Mouse (Mus musculus) activated CD4-positive, CD25-positive, alpha-beta regulatory T cell, adult 4 months (primary cell): ENCODE data around the gene Adam11. TPM values are rescaled to one million over a fixed set of nuclear protein-coding genes. Genes with fewer than 3 reads are reported as not detected.

Experiments
- ATAC-seq: one replicate; pipeline ENCODE4 v1.8.0; 2017
- polyA plus RNA-seq, 2 experiments: library from polyadenylated mRNA; unstranded; fragments of 100-300 nt; shearing (Covaris generic); gene quantifications; one replicate each; pipeline ENCODE4 v1.2.1; 2017

Gene Adam11
- polyA plus RNA-seq, 2 experiments from 2014 or later, result not detected

- ATAC-seq, result no peak
Observed at GRCm38 (mm10) chr11:102753591-102754324, 7.5 kb upstream of the Adam11 start.

- ATAC-seq, result no peak
Observed at GRCm38 (mm10) chr11:102754416-102754815, 6.8 kb upstream of the Adam11 start.

- ATAC-seq, result no peak
Observed at GRCm38 (mm10) chr11:102755391-102755790, 5.8 kb upstream of the Adam11 start.

GRCm38 (mm10) chr11:102758977-102759376 lies 2.3 kb upstream of the Adam11 start:
- ATAC-seq, result no peak

- ATAC-seq, result no peak
Observed at GRCm38 (mm10) chr11:102760805-102761308, 382 bp upstream of the Adam11 start.

DNA sequence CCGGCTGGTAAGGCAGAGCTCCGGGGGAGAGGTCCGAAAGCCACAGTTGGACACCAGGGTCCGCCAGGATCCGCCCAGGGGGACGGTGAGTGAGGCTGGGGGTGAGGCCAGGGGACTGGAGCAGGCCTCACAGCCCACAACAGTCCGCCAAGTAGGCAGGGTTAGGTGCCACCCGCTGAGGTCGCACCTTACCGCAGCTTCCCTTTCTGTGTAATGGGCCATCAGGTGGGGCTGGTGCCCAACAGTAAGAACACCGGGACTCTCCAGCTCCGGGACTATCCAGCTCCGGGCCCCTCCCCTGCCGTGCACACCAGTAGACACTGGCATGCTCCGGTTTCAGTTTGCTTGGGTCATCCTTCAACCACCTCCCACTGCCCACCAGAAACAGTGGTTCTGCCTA lies 1.0 kb downstream of the Adam11 start:
- ATAC-seq, result no peak

GRCm38 (mm10) chr11:102763009-102763767 lies 1.9 kb downstream of the Adam11 start:
- no peak for ATAC-seq

GRCm38 (mm10) chr11:102765416-102765815 lies 4.2 kb downstream of the Adam11 start:
- no peak for ATAC-seq

DNA sequence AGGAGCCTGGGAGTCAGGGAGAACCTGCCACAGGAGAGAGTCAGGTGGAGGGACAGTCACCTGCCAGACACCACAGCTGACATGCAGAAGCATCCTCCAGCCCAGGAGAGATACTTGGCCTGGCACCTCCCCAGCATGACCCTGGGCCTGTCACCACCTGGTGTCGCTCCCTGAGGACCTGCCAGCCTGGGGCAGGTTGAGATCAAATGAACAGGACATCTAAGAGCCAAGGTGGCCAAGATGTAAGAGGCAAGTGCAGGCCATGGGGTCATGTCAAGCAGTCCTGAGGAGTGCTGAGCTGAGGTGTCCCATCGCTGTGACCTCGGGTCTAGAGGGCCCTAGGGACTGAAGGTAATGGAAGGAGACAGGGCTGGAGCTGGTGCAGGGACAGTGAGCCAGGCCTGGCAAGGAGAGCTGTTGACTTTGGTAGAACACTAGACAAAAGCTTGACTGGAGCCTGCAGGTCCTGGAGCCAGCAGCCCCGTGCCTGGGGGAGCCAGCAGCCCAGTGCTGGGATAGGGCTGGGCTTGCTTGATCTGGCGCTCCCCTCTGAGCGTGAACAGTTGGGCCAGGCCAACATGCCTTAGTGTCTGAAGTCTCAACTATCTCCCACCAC lies 5.9 kb downstream of the Adam11 start:
- ATAC-seq, result no peak

DNA sequence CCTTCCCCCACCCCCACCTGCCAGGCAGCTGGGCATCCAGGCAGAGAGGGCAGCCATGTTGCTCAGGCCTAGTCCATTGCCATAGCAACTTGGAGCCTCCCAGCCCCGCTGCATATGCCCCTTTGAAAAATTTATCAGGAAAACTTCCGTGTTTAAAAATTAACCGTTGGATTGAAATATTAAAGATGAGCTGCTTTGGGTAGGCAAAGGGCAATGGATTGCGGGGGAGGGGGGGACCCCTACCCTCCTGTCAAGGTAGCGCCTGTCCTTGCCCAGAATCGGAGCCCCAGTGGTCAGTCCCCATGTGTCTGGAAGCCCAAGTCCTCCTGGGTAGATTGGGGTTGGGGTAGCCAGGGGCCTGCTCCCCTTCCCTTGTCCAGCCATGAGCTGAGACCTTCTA lies 7.9 kb downstream of the Adam11 start:
- ATAC-seq, result no peak

DNA sequence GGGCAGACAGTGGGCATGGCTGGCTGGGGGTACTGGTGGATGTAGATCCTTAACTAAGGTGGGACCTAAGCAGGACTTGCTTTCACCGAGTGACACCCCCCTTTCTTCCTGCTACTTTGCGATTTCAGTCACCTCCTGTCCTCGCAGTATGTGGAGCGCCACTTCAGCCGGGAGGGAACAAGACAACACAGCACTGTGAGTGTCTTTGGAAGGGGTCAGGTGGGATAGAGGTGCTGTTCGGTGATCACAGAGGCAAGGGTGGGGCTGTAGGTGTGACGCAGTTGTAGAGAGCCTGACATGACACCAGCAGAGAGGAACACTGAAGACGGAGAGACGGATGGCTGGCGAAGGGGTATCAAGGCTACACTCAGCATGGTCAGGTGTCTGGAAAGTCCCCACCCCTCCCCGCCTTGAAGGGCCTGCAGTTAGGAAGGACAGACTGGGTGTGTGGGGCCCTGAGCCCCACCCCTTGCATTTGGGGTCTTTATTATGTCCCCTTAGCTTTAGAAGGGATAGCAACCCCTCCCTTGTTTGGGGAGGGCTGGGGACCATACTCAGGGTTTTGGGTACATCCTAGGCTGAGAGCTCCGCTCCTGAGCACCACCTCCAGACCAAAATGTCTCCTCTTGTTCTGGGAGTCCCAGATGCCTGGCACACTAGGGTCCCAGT lies 8.9 kb downstream of the Adam11 start:
- no peak for ATAC-seq

DNA sequence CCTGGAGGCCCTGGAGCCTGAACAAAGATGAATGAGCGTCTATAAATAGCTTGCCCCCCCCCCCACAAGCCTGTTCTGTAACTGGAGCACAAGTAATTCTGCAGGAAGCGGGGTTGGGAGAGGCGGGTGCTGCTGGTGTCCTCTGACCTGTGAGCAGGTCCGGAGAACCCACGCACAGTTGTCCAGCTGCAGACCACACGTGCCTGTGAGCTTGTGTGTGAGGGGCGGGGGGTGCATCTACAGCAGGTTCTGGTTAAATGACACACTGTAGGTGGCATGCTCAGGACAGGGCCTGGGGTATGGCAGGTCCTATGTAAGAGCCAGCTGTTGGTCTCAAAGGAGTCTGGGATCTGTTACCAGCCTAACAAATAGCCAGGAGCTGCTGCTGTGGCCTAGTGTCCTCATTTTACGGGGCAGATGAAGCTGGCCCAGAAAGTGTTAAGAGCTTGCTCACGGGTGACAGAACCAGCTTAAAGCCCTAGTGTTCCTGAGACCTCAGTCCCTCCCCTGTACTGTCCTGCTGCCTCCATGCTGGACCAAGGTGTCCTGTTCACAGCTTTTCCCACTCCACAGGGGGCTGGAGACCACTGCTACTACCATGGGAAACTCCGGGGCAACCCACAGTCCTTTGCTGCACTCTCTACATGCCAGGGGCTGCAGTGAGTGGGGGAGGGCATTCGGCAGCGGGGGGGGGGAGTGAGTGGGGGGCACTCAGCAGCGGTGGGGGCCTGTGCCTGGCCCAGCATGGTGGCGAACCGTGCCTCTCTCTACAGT lies 9.6 kb downstream of the Adam11 start:
- no peak for ATAC-seq

DNA sequence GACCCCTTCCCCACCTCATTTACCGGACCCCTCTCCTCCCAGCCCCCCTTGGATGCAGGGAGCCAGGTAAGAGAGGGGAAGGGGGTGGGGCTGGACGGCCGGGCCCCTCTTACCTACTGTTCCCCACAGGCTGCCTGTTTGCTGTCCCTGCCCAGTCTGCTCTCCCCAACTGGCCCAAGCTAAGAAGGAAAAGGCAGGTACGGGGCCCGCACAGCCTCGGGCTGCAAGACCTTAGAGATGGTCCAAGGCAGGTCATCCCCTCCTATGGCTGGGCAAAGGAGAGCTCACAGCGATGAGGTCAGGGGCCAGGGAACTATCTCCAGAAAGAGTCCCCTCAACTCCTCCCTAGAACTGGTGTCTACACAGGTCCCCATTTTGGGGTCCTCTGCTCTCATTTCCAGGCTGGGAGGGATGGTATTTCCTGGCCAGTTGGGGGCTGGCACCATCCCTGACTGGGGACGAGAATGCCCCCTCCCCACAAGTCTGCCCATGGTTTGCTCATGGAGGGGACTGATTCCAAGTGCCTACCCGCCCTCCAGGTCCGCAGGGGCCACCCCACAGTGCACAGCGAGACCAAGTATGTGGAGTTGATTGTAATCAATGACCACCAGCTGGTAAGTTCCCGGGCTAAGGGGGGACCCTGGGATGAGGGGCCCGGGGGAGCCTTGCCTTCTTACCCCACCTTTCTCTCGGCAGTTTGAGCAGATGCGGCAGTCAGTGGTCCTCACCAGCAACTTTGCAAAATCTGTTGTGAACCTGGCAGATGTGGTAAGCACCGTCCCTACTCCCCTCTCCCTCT lies 10.9 kb downstream of the Adam11 start:
- no peak for ATAC-seq

GRCm38 (mm10) chr11:102772771-102773700 lies 11.8 kb downstream of the Adam11 start:
- no peak for ATAC-seq

DNA sequence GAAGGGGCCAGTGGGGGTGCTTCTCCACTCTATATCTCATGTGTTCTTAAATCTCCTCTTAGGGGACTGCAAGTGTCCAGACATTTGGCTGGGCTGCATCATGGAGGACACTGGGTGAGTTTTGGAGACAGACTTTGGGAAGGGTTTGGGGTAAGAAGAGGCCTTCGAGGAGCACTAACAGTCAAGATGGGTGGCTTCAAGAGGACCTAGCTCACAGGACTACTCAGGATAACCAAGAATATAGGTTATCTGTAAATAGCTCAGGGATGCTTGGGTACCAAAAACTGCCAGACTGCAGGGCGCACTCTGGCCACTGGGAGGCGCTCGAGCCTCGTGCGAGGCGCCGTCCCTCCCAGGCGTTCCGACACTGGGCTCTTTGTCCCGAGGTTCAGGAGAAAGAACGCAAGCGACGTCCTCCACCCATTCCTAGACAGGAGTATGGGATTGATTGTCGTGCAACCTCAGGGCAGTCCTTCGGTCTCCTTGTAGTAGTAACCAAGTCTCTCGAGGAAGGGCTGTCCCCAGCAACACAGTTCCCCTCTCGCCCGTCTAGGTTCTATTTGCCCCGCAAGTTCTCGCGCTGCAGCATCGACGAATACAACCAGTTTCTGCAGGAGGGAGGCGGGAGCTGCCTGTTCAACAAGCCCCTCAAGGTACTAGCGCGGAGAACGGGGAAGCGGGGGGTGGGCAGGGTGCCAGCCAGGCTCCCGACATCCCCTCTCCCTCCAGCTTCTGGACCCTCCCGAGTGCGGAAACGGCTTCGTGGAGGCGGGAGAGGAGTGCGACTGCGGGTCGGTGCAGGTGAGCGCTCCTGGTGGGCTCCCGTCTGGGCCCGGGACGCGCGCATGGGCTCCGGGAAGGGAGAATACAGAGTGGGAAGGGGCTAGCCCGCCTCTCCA lies 12.7 kb downstream of the Adam11 start:
- ATAC-seq, result peak; percentile 36

- ATAC-seq, result no peak
Observed at GRCm38 (mm10) chr11:102774621-102775141, 13.4 kb downstream of the Adam11 start.

DNA sequence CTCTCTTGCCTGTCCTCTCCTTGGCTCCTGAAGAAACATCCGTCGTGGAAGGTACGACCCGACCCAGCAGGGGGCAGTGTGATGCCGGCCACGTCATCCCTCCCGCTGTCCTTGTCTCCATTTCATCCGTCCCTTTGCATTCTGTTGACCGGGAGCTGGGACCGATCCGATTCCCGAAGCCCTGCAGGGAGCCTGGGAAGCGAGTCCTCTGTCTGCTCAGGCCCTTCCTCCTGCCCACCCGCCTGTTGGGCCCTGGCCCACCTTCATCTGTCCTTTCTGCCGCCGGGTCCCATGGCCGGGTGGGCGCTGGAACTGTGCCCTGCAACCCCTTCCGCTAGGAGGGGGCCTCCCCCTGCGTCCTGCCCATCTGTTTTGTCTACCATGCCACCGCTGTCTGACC lies 16.4 kb downstream of the Adam11 start:
- no peak for ATAC-seq

GRCm38 (mm10) chr11:102778165-102778564 lies 16.9 kb downstream of the Adam11 start:
- ATAC-seq, result no peak

GRCm38 (mm10) chr11:102778597-102778996 lies 17.4 kb downstream of the Adam11 start:
- ATAC-seq, result no peak
